Mouse (Mus musculus): ENCODE data around the gene Ms4a15. TPM values are rescaled to one million over a fixed set of nuclear protein-coding genes. Genes with fewer than 3 reads are reported as not detected.

Gene Ms4a15
- polyA plus RNA-seq, 1 experiment: 1.9 TPM

DNA sequence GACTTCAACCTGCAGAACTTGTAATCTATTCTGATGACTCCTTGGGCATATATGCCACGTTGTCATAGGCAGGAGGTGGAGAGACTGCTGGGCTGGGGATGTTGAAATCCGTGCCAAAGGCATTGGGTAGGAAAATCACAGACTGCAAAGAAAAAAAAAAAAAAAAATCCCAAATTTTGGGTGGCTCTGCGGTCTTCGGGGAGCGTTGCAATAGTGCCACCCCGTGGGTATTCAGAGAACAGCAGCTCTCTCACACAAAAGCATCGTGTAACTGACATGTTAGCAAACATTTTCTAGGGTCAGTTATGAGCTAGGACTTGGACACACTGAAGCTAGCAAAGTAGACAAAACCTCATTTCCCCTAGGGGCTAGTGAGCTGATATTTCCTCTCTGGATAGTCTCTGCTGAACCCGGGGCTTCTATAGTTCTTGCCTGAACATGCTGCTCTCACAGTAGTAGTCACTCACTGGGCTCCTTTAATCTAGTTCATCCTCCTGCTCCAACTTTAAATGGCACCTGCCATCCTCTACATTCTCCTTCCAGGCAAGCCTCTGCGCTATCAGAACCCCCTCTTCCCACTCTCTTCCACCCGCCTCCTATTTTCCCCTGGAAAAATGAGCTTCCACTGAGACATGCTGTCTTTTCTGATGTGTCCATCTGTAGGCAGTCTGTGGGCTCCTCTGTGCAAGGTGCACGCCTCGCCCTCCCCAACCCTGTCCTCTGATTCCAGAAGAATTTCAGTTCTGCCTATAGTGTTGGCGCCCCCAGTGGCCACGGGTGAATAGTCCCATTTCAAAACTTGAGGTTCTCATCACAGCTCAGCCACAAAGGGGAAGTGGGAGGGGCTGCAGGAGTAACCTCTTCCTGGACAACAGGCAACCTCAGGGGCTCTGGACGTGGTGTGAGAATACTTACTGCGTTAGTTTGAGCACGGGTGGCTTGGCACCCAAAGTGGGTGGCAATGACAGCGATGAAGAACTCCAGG is 13.6 kb downstream of the Ms4a15 start:
- Histone ChIP-seq H3K4me3 (ENCODE audit: low read depth, low read length) (peak overlapping the region; percentile 33), H3K27ac (ENCODE audit: insufficient read depth, low read depth, low read length) (no peak overlapping the region), H3K36me3 (ENCODE audit: control insufficient read depth, insufficient read depth, low read length) (no peaks in the 10 kb centered on the region), H3K27me3 (ENCODE audit: control insufficient read depth, insufficient read depth, low read length) (no peaks in the 10 kb centered on the region), H3K4me1 (ENCODE audit: control insufficient read depth, insufficient read depth, insufficient read length, low read length) (peaks cover 28% of the 10 kb centered on the region)
- WGBS: 10% methylated on average over 18 of the region's 18 CpGs
- peak; percentile 88; the same call in 1 of the 2 replicates for TF ChIP-seq CTCF (IDR thresholded peaks at IDR 0.05; ENCODE audit: extremely low read depth, insufficient read length, insufficient replicate concordance, low read depth, low read length)
- TF ChIP-seq POLR2A (IDR thresholded peaks at IDR 0.05; ENCODE audit: low read depth, low read length): no peak

DNA sequence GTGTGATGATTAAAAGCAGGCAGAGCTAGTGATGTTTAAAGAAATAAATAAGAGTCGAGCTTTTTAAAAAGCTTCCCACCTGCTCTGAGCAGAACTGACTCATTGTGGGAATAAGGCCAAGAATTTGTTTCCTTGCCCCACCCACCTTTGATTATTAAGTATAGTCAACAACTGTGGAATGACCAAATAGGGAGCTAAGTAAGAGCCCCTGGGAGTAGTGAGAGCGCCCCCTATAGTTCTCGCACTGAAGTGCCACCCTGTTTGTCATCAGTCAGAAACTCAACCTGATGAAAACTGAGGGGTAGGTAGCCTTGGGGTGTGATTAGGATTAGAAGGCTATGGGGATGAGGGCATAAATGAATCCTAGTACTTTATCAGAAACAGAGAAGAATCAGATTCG is 16.7 kb downstream of the Ms4a15 start:
- H3K36me3 ChIP-seq (ENCODE audit: control insufficient read depth, insufficient read depth, low read length): no peaks in the 10 kb centered on the region
- no peaks in the 10 kb centered on the region for H3K27me3 ChIP-seq (ENCODE audit: control insufficient read depth, insufficient read depth, low read length)
- H3K4me1 ChIP-seq (ENCODE audit: control insufficient read depth, insufficient read depth, insufficient read length, low read length): peaks cover 33% of the 10 kb centered on the region
- TF ChIP-seq CTCF (IDR thresholded peaks at IDR 0.05; ENCODE audit: extremely low read depth, insufficient read length, insufficient replicate concordance, low read depth, low read length) (peak; percentile 46; the same call in 1 of the 2 replicates), POLR2A (IDR thresholded peaks at IDR 0.05; ENCODE audit: low read depth, low read length) (no peak)
- peak overlapping the region; percentile 77; the same call in 1 of the 2 replicates for H3K27ac ChIP-seq (ENCODE audit: insufficient read depth, low read depth, low read length)
- H3K4me3 ChIP-seq (ENCODE audit: low read depth, low read length): no peak overlapping the region
- 16% methylated on average over 4 of the region's 4 CpGs for WGBS

DNA sequence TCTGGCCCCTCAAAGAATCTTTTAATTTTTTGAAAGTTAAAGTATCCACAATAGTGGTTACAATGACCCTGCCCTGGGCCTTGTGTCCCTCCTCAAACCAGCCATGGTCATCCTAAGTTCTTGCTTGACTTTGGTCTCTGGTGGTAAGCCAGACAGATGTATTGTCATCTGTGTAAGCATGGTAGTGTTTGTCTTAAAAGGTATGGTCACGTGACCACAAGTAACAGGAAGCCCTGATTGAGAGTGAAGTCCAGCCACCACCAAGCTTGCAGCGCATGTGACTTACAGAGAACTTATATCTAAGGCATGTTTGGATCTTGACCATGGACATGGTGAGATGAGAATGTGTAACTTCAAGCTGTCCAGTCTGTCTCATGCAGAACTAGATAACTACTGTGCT is 17.9 kb downstream of the Ms4a15 start:
- 31% methylated on average over 2 of the region's 2 CpGs for WGBS
- no peak for TF ChIP-seq CTCF (IDR thresholded peaks at IDR 0.05; ENCODE audit: extremely low read depth, insufficient read length, insufficient replicate concordance, low read depth, low read length)
- no peaks in the 10 kb centered on the region for H3K27me3 ChIP-seq (ENCODE audit: control insufficient read depth, insufficient read depth, low read length)
- H3K4me1 ChIP-seq (ENCODE audit: control insufficient read depth, insufficient read depth, insufficient read length, low read length): peaks cover 30% of the 10 kb centered on the region
- no peak overlapping the region for H3K4me3 ChIP-seq (ENCODE audit: low read depth, low read length)
- H3K36me3 ChIP-seq (ENCODE audit: control insufficient read depth, insufficient read depth, low read length): no peaks in the 10 kb centered on the region
- peak overlapping the region; percentile 95 for H3K27ac ChIP-seq (ENCODE audit: insufficient read depth, low read depth, low read length)

DNA sequence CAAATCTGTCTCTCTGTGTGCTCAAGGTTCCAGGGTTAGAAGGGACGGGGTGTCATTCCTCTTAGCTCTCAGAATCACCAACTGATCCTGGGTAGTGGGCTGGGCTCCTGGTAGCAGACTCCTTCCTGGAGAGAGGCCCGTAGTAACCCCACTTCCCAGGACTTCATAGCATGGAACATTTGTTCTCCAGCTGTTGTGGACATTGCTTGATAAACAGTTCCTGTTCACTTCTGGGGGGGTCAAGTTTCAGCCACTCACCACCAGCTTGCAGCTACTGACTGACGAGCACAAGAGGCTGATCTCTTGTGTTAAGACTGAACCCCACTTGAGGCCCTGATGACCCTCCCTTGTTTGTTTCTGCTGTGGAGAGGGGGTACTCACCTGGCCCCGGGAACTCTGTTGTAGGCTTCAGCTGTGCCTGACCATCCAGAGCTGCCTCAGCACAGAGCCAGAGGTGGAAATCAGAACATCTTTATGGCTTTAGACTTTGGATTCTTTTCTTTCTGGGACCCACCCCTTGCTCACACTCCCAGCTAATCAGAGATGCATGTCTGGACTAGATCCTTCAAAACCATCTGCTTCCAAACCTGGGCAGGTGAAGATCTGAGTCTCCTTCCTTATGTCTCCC is 18.7 kb downstream of the Ms4a15 start, which contains the start of gene Ms4a10:
Ms4a10 (minus strand) TSS at position 433 of the 628 bp plus-strand sequence.
- Histone ChIP-seq H3K27me3 (ENCODE audit: control insufficient read depth, insufficient read depth, low read length) (no peaks in the 10 kb centered on the region), H3K4me1 (ENCODE audit: control insufficient read depth, insufficient read depth, insufficient read length, low read length) (peaks cover 24% of the 10 kb centered on the region; the same call in 1 of the 2 replicates), H3K27ac (ENCODE audit: insufficient read depth, low read depth, low read length) (peak within 1 kb of the TSS; percentile 95), H3K36me3 (ENCODE audit: control insufficient read depth, insufficient read depth, low read length) (no peaks in the 10 kb centered on the region), H3K4me3 (ENCODE audit: low read depth, low read length) (peak within 1 kb of the TSS; percentile 56)
- TF ChIP-seq POLR2A (IDR thresholded peaks at IDR 0.05; ENCODE audit: low read depth, low read length) (peak; percentile 68; the same call in 1 of the 2 replicates), CTCF (IDR thresholded peaks at IDR 0.05; ENCODE audit: extremely low read depth, insufficient read length, insufficient replicate concordance, low read depth, low read length) (no peak)
- 11% methylated on average over 4 of the region's 4 CpGs for WGBS

DNA sequence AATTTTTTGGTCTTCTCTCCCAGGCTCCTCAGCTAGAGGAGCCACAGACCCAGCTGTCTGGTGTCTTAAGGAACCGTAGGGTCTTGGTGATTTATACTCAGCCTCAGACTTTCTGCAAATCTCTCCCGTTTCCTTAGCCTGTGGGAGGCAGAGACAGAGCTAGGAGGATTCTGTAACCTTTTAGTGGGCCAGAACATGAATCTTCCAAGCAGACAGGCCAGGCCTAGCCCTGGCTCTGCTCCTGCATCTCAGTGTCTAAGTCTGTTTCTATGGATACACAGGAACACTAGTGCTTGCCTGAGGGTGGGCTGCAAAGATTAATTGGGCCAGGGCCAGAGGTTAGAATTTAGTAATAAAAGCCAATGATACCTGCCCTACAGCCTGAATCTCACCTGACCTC is 19.9 kb downstream of the Ms4a15 start:
- H3K27me3 ChIP-seq (ENCODE audit: control insufficient read depth, insufficient read depth, low read length): no peaks in the 10 kb centered on the region
- peak overlapping the region; percentile 95 for H3K27ac ChIP-seq (ENCODE audit: insufficient read depth, low read depth, low read length)
- H3K4me3 ChIP-seq (ENCODE audit: low read depth, low read length): peak overlapping the region; percentile 3; the same call in 1 of the 2 replicates
- H3K4me1 ChIP-seq (ENCODE audit: control insufficient read depth, insufficient read depth, insufficient read length, low read length): peaks cover 21% of the 10 kb centered on the region; the same call in 1 of the 2 replicates
- 41% methylated on average over 2 of the region's 2 CpGs for WGBS
- TF ChIP-seq POLR2A (IDR thresholded peaks at IDR 0.05; ENCODE audit: low read depth, low read length) (no peak), CTCF (IDR thresholded peaks at IDR 0.05; ENCODE audit: extremely low read depth, insufficient read length, insufficient replicate concordance, low read depth, low read length) (no peak)
- H3K36me3 ChIP-seq (ENCODE audit: control insufficient read depth, insufficient read depth, low read length): peaks cover 8% of the 10 kb centered on the region

DNA sequence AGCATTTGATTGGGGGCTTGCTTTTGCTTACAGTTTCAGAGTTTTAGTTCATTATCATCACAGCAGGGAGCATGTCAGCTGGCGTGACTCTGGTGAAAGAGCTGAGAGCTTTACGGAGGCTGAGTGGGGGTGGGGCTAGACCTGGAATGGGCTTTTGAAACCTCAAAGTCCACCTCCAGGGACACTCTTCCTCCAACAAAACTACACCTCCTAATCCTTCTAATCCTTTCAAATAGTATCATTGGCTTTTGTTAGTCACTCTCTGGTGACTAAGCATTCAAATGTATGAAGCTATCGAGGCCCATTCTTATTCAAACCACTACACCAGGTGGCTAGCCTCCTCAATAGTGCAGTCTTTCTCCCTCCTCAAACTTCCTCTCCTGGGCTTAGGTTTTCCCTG is 20.4 kb downstream of the Ms4a15 start:
- H3K27ac ChIP-seq (ENCODE audit: insufficient read depth, low read depth, low read length): peak overlapping the region; percentile 95
- H3K4me1 ChIP-seq (ENCODE audit: control insufficient read depth, insufficient read depth, insufficient read length, low read length): peaks cover 21% of the 10 kb centered on the region; the same call in 1 of the 2 replicates
- peak overlapping the region; percentile 2; the same call in 1 of the 2 replicates for H3K4me3 ChIP-seq (ENCODE audit: low read depth, low read length)
- peaks cover 11% of the 10 kb centered on the region for H3K36me3 ChIP-seq (ENCODE audit: control insufficient read depth, insufficient read depth, low read length)
- 51% methylated on average over 3 of the region's 3 CpGs for WGBS
- H3K27me3 ChIP-seq (ENCODE audit: control insufficient read depth, insufficient read depth, low read length): no peaks in the 10 kb centered on the region
- TF ChIP-seq POLR2A (IDR thresholded peaks at IDR 0.05; ENCODE audit: low read depth, low read length) (no peak), CTCF (IDR thresholded peaks at IDR 0.05; ENCODE audit: extremely low read depth, insufficient read length, insufficient replicate concordance, low read depth, low read length) (no peak)

Measured in small intestine, adult 2 months (tissue).